In genomic region chr11:35603946-35604345, GRCm38 (mm10) we compare ENCODE assay signal across 13 mouse cellular contexts.
DNase-seq lines count a peak whose midpoint lies in the region; TF ChIP-seq lines count a peak whose summit lies in the region.
"Had no signal": no experiment of that assay in that cellular context is flagged by ENCODE, and none has a peak within 500 bp of the region (broad histone marks: within the 10 kb centered on the region; RNA-seq: fewer than 3 reads in every experiment).

No protein-coding gene starts in this region.

- 88% methylated on average over 6 of the region's 6 CpGs for WGBS in kidney, adult 2 months

- no peaks in the 10 kb centered on the region for H3K27me3 ChIP-seq in kidney, adult 2 months (replicated peaks; ENCODE audit: control insufficient read depth, insufficient read depth, low read length)
- H3K27me3 ChIP-seq: embryonic facial prominence, embryonic 15.5 days; heart, embryonic 12.5 days; liver, embryonic 15.5 days had no signal

- TF ChIP-seq CTCF in kidney, adult 2 months (conservative IDR thresholded peaks at IDR 0.05; ENCODE audit: insufficient read depth, insufficient read length, low read depth, low read length) = 0 out of 2 replicates have a peak, but pooled peaks have one; percentile 5

- TF ChIP-seq POLR2A in kidney, adult 2 months (IDR thresholded peaks at IDR 0.05; ENCODE audit: low read depth, low read length) = no peak

- no peak overlapping the region for H3K4me3 ChIP-seq in kidney, adult 2 months (ENCODE audit: insufficient read depth, low read depth, low read length)
- H3K4me3 ChIP-seq: embryonic facial prominence, embryonic 15.5 days; heart, embryonic 12.5 days; liver, embryonic 15.5 days had no signal

- no peak overlapping the region for H3K27ac ChIP-seq in kidney, adult 2 months (ENCODE audit: insufficient read depth, low read depth, low read length)
- H3K27ac ChIP-seq: embryonic facial prominence, embryonic 15.5 days; liver, embryonic 15.5 days had no signal

- H3K36me3 ChIP-seq in kidney, adult 2 months (ENCODE audit: control insufficient read depth, insufficient read depth, low read length) = no peaks in the 10 kb centered on the region
- H3K36me3 ChIP-seq: embryonic facial prominence, embryonic 15.5 days; heart, embryonic 12.5 days; liver, embryonic 15.5 days had no signal

- H3K4me1 ChIP-seq in kidney, adult 2 months (ENCODE audit: control insufficient read depth, insufficient read depth, low read length) = no peaks in the 10 kb centered on the region
- H3K4me1 ChIP-seq: liver, embryonic 15.5 days had no signal

- peak; percentile 44 for DNase-seq in adrenal gland, postnatal 25 days
- DNase-seq in adrenal gland, postnatal 4 days (ENCODE audit: low spot score in 2 of 2) = no peak
- no peak for DNase-seq in kidney, adult 2 months
- DNase-seq in kidney, adult 8-10 months = no peak
- DNase-seq in right cerebral cortex, postnatal 14 days = peak; percentile 35
- DNase-seq in right cerebral cortex, postnatal 10 days (ENCODE audit: low spot score in 2 of 2) = no peak
- no peak for DNase-seq in yolk sac, embryonic 10.5 days (ENCODE audit: low spot score)
- DNase-seq in ovary, postnatal 10 days (ENCODE audit: low spot score) = no peak
- DNase-seq: B cell, adult 2 months; kidney, adult 11 months had no signal

Comparison
In these comparisons a context has a peak if more than half of its experiments do, and no peak if none do; other contexts are left out.
1. DNase-seq: peak in adrenal gland, postnatal 25 days (single experiment) and right cerebral cortex, postnatal 14 days (single experiment); none in adrenal gland, postnatal 4 days (0 of 2), kidney, adult 2 months (single experiment), kidney, adult 8-10 months (0 of 2), right cerebral cortex, postnatal 10 days (0 of 2), yolk sac, embryonic 10.5 days (single experiment) and ovary, postnatal 10 days (single experiment).